Mouse (Mus musculus) ES-Bruce4 (cell line): ENCODE data around the gene 1810013L24Rik. TPM values are rescaled to one million over a fixed set of nuclear protein-coding genes. Genes with fewer than 3 reads are reported as not detected.

Experiments used
- H3K27ac ChIP-seq: 2 replicates; pipeline ENCODE4 v1.5.1; 2012; ENCODE audit warnings: low read length, inconsistent platforms; ENCODE audit not compliant: insufficient read depth
- H3K27me3 ChIP-seq: 2 replicates; pipeline ENCODE4 v1.6.1; 2012; ENCODE audit warnings: mild to moderate bottlenecking, low read length, inconsistent platforms; ENCODE audit not compliant: control insufficient read depth, poor library complexity, insufficient read depth, severe bottlenecking
- H3K36me3 ChIP-seq: 2 replicates; pipeline ENCODE4 v1.6.1; 2012; ENCODE audit warnings: inconsistent platforms, mild to moderate bottlenecking, low read length, moderate library complexity; ENCODE audit not compliant: control insufficient read depth, poor library complexity, insufficient read depth, severe bottlenecking
- H3K4me1 ChIP-seq: one replicate; pipeline ENCODE4 v1.8.1; 2011; ENCODE audit warnings: low read length; ENCODE audit not compliant: control insufficient read depth, insufficient read depth
- H3K4me3 ChIP-seq: 2 replicates; pipeline ENCODE4 v1.5.1; 2011; ENCODE audit warnings: low read depth, mild to moderate bottlenecking, low read length
- H3K9ac ChIP-seq: 2 replicates; pipeline ENCODE4 v1.6.1; 2012; ENCODE audit warnings: low read depth, mild to moderate bottlenecking, inconsistent platforms; ENCODE audit not compliant: poor library complexity, severe bottlenecking
- H3K9me3 ChIP-seq: replicated peaks from 2 replicates; pipeline ENCODE4 v1.6.1; 2012; ENCODE audit warnings: mild to moderate bottlenecking, low read length, inconsistent platforms; ENCODE audit not compliant: control insufficient read depth, poor library complexity, insufficient read depth, severe bottlenecking
- CTCF ChIP-seq: IDR thresholded peaks from one replicate; pipeline ENCODE4 v1.8.1; 2011; ENCODE audit warnings: low read depth, low read length
- EP300 ChIP-seq: IDR thresholded peaks from 2 replicates; pipeline ENCODE4 v1.6.1; 2011; ENCODE audit warnings: low read depth, low read length; ENCODE audit not compliant: insufficient read depth
- POLR2A ChIP-seq: IDR thresholded peaks from one replicate; pipeline ENCODE4 v1.8.1; 2011; ENCODE audit warnings: low read length; ENCODE audit not compliant: insufficient read depth
- polyA plus RNA-seq: library from polyadenylated mRNA; stranded (reverse); fragments of >200 nt; gene quantifications from 2 replicates; pipeline ENCODE4 v1.2.4, GENCODE M21; 2011; ENCODE audit warnings: low read depth; ENCODE audit not compliant: missing spikeins, insufficient read depth, insufficient read length

Gene 1810013L24Rik
- 63.8 and 65.8 TPM in 2 replicates for polyA plus RNA-seq

DNA sequence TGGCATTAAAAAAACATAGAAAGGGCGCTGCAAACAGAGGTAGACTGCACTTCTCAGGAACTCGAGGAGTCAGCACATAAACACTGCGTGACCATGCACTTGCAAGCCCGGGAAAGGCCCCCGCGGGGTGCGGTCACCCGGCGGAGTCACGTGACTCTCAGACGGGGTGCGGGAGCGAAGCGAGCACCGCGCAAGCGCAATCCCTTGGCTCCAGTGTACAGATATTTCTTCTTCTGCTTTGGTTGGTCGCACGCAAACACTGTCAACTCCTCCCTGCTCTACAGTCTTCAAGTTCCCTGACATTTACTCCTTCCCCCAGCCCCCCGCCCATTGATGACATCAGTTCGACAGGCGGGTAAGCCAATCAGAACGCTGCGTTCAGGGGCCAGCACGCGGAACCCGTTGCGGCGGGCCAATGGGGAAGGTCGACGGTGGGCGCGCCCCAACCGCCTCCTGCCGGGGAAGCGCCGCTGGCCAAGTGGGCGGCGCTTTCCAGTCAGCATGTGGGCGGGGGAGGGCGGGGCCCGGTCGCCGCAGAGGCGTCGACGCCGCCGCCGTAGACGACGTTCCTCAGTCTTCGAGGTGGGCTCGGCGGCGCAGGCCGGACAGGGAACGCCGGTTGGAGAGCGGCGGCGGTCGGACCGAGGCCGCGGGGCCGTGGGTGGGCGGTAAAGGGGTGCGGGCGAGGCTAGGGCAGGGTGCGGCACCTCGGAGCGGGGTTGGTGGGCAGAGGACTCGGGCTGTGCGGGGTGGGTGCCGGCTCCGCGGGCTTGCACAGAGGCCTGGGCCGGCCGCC, at the start of gene 1810013L24Rik:
1810013L24Rik (plus strand) TSS at position 537 of the 796 bp plus-strand sequence.
- peak within 1 kb of the TSS; percentile 97 for H3K4me3 ChIP-seq
- peak within 1 kb of the TSS; percentile 98 for H3K9ac ChIP-seq
- no peaks in the 10 kb centered on the region for H3K9me3 ChIP-seq
- TF ChIP-seq CTCF (no peak), POLR2A (peak; percentile 54), EP300 (0 out of 2 replicates have a peak, but pooled peaks have one; percentile 46)
- H3K27ac ChIP-seq: peak within 1 kb of the TSS; percentile 94
- H3K4me1 ChIP-seq: no peaks in the 10 kb centered on the region
- peaks cover 21% of the 10 kb centered on the region for H3K36me3 ChIP-seq
- no peaks in the 10 kb centered on the region for H3K27me3 ChIP-seq

DNA sequence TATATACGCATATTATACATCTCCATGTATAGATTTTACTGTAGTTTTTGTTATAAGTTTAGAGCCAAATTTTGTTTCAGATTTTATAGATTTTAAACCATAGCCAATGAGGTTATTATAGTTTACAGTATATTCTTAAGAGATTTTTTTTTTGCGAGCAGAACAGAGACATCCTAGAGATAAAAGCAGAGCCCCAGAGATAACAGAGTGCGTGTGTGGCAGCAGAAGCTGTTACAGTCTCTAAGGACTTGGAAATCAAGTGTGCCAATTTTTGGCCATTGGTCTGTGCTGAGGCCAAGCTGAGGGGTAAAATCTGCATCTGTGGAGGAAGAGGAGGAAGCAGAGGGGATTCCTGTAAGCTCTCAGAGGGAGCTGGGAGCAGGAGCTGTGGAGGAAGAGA, 49.7 kb upstream of the 1810013L24Rik start:
- Histone ChIP-seq H3K9ac (peak overlapping the region; percentile 8; the same call in 1 of the 2 replicates), H3K27me3 (no peaks in the 10 kb centered on the region), H3K4me3 (0 out of 2 replicates have a peak overlapping the region, but pooled peaks have one; percentile 38), H3K27ac (peak overlapping the region; percentile 11), H3K36me3 (peaks cover 2% of the 10 kb centered on the region; the same call in 1 of the 2 replicates), H3K9me3 (no peaks in the 10 kb centered on the region), H3K4me1 (peaks cover 2% of the 10 kb centered on the region)
- TF ChIP-seq CTCF: no peak
- no peak for TF ChIP-seq EP300
- no peak for TF ChIP-seq POLR2A

DNA sequence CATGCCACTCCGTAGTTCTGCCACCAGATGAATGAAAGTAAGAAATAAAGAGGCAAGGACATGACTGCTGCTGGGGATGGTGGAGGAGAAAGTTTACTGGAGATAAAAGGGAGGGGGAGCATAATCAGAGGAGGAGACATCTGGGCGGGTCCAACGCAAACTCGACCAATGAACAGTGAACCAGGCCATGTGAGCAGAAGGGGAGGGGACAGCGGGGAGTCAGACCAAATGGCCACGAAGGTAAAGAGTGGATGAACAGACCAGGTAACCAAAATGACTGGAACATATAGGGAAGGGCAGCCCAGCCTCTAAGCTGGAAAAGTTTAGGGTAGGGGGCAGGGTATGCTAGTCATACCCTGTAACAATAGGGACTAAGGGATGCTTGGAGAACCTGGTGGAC, 48.7 kb upstream of the 1810013L24Rik start:
- H3K9me3 ChIP-seq: no peaks in the 10 kb centered on the region
- peak overlapping the region; percentile 67 for H3K4me3 ChIP-seq
- peak overlapping the region; percentile 37 for H3K27ac ChIP-seq
- H3K27me3 ChIP-seq: no peaks in the 10 kb centered on the region
- peaks cover 8% of the 10 kb centered on the region for H3K36me3 ChIP-seq
- no peak for TF ChIP-seq EP300
- TF ChIP-seq CTCF: no peak
- peak; percentile 70 for TF ChIP-seq POLR2A
- peak overlapping the region; percentile 66 for H3K9ac ChIP-seq
- no peaks in the 10 kb centered on the region for H3K4me1 ChIP-seq

DNA sequence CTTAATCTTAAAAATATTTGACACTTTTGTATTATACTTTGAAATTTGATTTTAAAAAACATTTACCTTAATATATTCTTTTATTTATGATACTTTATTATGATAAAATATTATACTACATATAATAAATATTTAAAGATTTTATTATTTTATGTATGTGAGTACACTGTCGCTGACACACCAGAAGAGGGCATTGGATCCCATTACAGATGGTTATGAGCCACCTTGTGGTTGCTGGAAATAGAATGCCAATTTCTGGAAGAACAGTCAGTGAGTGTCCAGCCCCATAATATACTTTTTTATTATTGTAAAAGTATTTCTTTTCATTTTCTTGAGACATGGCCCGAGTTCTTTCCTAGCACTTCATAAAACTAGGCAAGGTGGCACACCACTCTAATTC, 48.2 kb upstream of the 1810013L24Rik start:
- H3K36me3 ChIP-seq: peaks cover 13% of the 10 kb centered on the region
- peak overlapping the region; percentile 90 for H3K27ac ChIP-seq
- no peaks in the 10 kb centered on the region for H3K27me3 ChIP-seq
- no peak for TF ChIP-seq EP300
- TF ChIP-seq CTCF: no peak
- no peak for TF ChIP-seq POLR2A
- H3K4me1 ChIP-seq: no peaks in the 10 kb centered on the region
- peak overlapping the region; percentile 66; the same call in 1 of the 2 replicates for H3K9ac ChIP-seq
- H3K4me3 ChIP-seq: peak overlapping the region; percentile 90
- H3K9me3 ChIP-seq: no peaks in the 10 kb centered on the region

DNA sequence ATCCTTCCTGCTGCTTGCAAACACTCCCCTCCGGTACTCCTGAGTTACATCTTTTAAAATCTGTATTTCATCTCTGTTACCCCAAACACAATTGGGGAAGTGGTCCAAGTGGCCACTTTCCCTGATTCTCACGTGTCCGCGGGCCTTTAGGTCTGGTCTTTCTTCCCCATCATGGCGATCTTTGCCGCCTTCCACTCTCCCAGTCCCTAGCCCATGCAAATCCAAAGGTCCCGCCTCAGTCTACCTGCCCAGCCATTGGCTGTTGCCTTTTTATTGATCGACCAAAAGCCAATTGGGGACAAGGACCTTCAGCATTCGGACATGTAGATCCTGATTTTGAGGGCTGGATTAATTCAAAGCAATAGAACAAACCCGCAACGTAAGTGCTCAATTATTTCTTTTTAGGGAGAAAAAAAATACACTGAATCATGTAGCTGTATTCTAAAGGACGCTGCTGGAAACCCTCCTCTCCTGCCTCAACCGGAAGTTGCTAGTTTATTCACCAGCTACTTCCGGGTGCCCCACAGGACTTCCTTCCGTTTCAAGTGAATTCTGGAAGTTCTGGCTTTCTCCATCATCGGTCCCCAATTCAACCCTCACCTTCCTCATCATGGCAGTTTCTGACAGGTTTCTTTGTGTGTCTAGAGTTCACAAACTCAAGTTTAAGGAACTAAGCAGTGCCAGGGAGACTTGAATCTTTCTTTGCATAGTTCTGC, 46.5 kb upstream of the 1810013L24Rik start:
- peak overlapping the region; percentile 66 for H3K9ac ChIP-seq

DNA sequence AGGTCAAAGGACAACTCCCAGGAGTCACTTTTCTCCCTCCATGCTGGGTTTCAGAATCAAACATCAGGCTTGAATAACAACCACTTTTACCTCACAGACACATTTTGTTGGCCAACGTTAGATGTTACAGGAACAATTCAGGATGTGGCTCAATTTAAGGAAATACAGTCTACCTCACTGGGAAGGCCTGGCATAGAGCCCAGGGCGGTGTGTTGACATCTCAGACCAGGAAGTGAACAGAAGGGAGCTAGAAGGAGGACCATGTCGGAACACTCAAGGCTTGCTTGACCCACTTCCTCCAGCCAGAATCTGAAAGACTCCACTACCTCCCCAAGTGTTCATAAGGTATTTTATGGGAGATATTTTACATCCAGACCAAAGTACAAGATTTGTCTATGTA, 45.1 kb upstream of the 1810013L24Rik start:
- Histone ChIP-seq H3K4me1 (peaks cover 4% of the 10 kb centered on the region), H3K9me3 (no peaks in the 10 kb centered on the region), H3K9ac (no peak overlapping the region), H3K4me3 (no peak overlapping the region), H3K27me3 (no peaks in the 10 kb centered on the region), H3K36me3 (peaks cover 14% of the 10 kb centered on the region), H3K27ac (no peak overlapping the region)
- TF ChIP-seq POLR2A (no peak), CTCF (no peak), EP300 (no peak)

More for the DNA sequence above, 46.5 kb upstream of the 1810013L24Rik start:
- Histone ChIP-seq H3K4me3 (peak overlapping the region; percentile 85), H3K36me3 (peaks cover 14% of the 10 kb centered on the region), H3K4me1 (peaks cover 2% of the 10 kb centered on the region), H3K27ac (peak overlapping the region; percentile 90), H3K9me3 (no peaks in the 10 kb centered on the region), H3K27me3 (no peaks in the 10 kb centered on the region)
- TF ChIP-seq POLR2A: peak; percentile 82
- no peak for TF ChIP-seq EP300
